Mouse (Mus musculus) heart, adult 10 weeks (tissue): ENCODE measurements around the gene Acbd7. TPM values are rescaled to one million over a fixed set of nuclear protein-coding genes. Genes with fewer than 3 reads are reported as not detected.

Source experiments
- polyA plus RNA-seq: library from polyadenylated mRNA; stranded (reverse); fragments of 350-450 nt; fragmentation: Illumina TruSeq; extraction: RNeasy Lipid Tissue Mini Kit (QIAGEN cat#74804); gene quantifications from one replicate; pipeline ENCODE4 v1.2.3, GENCODE M21; 2014; ENCODE audit warnings: low read depth, low replicate concordance

The Acbd7 gene
- polyA plus RNA-seq: 1.2 TPM

DNA sequence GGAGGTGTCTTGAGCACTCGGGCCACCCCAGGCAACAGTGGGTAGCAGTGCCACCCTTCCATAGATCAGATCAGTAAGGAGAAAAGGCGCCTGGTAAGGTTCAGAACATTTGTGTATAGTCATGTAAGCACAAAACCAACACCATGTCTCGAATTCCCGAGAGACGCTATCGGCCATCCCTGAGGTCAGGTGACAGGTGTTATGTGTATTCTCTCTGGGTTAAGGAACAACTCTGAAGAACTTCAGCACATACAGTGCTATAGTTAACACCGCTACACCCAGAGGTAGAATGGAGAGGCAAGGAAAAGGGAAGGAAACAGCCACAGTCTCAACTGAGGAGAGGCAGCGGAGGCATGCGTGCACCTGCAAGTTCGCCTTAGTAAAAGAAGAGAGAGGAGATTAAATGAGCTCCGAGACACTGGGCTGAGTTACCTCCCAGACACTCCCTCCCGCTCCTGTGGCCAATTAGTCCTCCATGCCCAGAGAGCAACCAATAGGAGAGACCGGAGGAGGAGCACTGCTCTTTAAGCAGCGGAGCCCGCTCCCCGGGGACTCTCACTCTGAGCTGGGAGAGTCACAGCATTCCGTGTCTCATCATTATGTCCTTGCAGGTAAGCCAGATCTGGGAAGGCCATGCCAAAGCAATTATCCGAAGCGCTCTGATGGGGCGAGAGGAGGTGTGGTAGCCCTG is at the start of gene Acbd7:
Acbd7 (plus strand) TSS at position 558 of the 691 bp plus-strand sequence.

DNA sequence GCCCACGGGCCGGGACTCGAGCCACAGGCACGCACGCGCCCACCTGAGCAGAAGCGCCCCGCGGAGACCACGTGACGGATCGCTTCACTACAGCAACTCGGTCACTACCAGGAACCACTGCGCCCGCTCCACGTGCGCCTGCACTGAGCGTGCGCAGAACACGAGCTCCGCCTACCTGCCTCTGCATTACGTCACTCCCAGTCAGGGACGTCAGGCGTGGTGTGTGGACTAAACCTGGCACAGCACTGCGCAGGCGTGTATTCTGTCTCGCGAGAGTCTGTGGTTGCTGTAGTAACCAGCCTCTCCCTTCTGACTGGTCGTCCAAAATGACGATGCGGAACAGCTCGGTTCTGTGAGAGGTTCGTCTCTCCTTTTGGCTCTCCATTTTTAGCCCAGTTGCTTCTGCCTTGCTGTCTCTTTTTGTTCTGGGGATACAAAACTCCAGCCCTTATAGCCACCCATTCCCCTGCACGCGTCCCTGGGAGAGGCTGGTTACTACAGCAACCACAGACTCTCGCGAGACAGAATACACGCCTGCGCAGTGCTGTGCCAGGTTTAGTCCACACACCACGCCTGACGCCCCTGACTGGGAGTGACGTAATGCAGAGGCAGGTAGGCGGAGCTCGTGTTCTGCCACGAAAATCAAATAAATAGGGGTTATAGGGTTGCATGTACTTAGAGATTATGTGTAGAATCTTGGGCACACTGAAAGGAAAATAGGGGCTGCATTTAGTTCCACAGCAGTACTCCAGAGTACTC is 3.3 kb upstream of the Acbd7 start, which contains the start of gene Rpp38:
Rpp38 (minus strand) TSS at position 160 of the 759 bp plus-strand sequence.

Other genes starting within 250 kb of the Acbd7 start
- gene Fam171a1, start 221.9 kb upstream of the Acbd7 start, polyA plus RNA-seq: 13.2 TPM
- 7.6 TPM for gene Nmt2, start 52.0 kb upstream of the Acbd7 start, polyA plus RNA-seq
- 6.9 TPM for gene Rpp38, start 3.5 kb upstream of the Acbd7 start, polyA plus RNA-seq
- gene Olah, start 61.0 kb downstream of the Acbd7 start, polyA plus RNA-seq: not detected
- gene Meig1, start 86.5 kb downstream of the Acbd7 start, polyA plus RNA-seq: 3.0 TPM
- 3.7 TPM for gene Dclre1c, start 88.0 kb downstream of the Acbd7 start, polyA plus RNA-seq
- 1.5 TPM for gene Suv39h2, start 138.9 kb downstream of the Acbd7 start, polyA plus RNA-seq
- gene Gm45902, start 176.6 kb downstream of the Acbd7 start, polyA plus RNA-seq: 0.99 TPM
- gene Hspa14, start 176.6 kb downstream of the Acbd7 start, polyA plus RNA-seq: 28.4 TPM
- gene Cdnf, start 176.9 kb downstream of the Acbd7 start, polyA plus RNA-seq: 25.5 TPM
- gene Fam107b, start 234.3 kb downstream of the Acbd7 start, polyA plus RNA-seq: 4.8 TPM